Mouse (Mus musculus) liver, adult 2 months (tissue): ENCODE results near the gene Polr3h. TPM values are rescaled to one million over a fixed set of nuclear protein-coding genes. Genes with fewer than 3 reads are reported as not detected.

ENCODE experiments used
- DNase-seq: peaks from one replicate; pipeline ENCODE4 v3.0.0-alpha.2; 2011; ENCODE audit warnings: low read depth, low spot score; ENCODE audit errors: extremely low read depth
- H3K27ac ChIP-seq: fragments of 200-500 bp; replicated peaks from 2 replicates; pipeline ENCODE4 v1.5.1; 2012; ENCODE audit warnings: low read depth, mild to moderate bottlenecking, control low read depth, inconsistent platforms, low read length; ENCODE audit not compliant: insufficient read depth
- H3K27me3 ChIP-seq: fragments of 200-500 bp; 2 replicates; pipeline ENCODE4 v1.6.1; 2012; ENCODE audit warnings: mild to moderate bottlenecking, moderate library complexity, low read length, inconsistent platforms; ENCODE audit not compliant: control insufficient read depth, insufficient read depth
- H3K36me3 ChIP-seq: fragments of 200-500 bp; 2 replicates; pipeline ENCODE4 v1.6.1; 2012; ENCODE audit warnings: low read length, inconsistent platforms; ENCODE audit not compliant: control insufficient read depth, insufficient read depth
- H3K4me1 ChIP-seq: fragments of 200-500 bp; 2 replicates; pipeline ENCODE4 v1.6.1; 2011; ENCODE audit warnings: low read length; ENCODE audit not compliant: control insufficient read depth, insufficient read depth
- H3K4me3 ChIP-seq: fragments of 200-500 bp; 2 replicates; pipeline ENCODE4 v1.5.1; 2011; ENCODE audit warnings: low read depth, mild to moderate bottlenecking, control low read depth, low read length, moderate library complexity; ENCODE audit not compliant: insufficient read depth
- H3K79me2 ChIP-seq: fragments of 200-500 bp; 2 replicates; pipeline ENCODE4 v1.6.1; 2012; ENCODE audit warnings: inconsistent platforms, mild to moderate bottlenecking, low read length, moderate library complexity; ENCODE audit not compliant: control insufficient read depth, insufficient read depth
- H3K9ac ChIP-seq: fragments of 200-500 bp; 2 replicates; pipeline ENCODE4 v1.6.1; 2012; ENCODE audit warnings: low read depth, mild to moderate bottlenecking, control low read depth, inconsistent platforms, low read length
- CTCF ChIP-seq: fragments of 200-500 bp; IDR thresholded peaks from 2 replicates; pipeline ENCODE4 v1.5.1; 2011; ENCODE audit warnings: low read depth, low read length, control low read depth
- POLR2A ChIP-seq: fragments of 200-500 bp; IDR thresholded peaks from 2 replicates; pipeline ENCODE4 v1.6.1; 2011; ENCODE audit warnings: low read length, control low read depth; ENCODE audit not compliant: insufficient read depth; ENCODE audit errors: extremely low read depth
- WGBS: fragments of 180-500 bp; shearing (Covaris S2); methylation state at CpG from one replicate; pipeline ENCODE4 v1.1.7; 2018; 5-methylcytosine and 5-hydroxymethylcytosine counted together
- polyA plus RNA-seq: library from polyadenylated mRNA; depleted of rRNA; stranded (reverse); fragments of >200 nt; gene quantifications from 2 replicates; pipeline ENCODE4 v1.2.3, GENCODE M21; 2012
- total RNA-seq: library from RNA; depleted of rRNA; stranded (reverse); fragments of >200 nt; gene quantifications from 2 replicates; pipeline ENCODE4 v1.2.3, GENCODE M21; 2014

Gene Polr3h
- total and polyA plus RNA-seq, 2 experiments, result 6.4 to 8.3 TPM

DNA sequence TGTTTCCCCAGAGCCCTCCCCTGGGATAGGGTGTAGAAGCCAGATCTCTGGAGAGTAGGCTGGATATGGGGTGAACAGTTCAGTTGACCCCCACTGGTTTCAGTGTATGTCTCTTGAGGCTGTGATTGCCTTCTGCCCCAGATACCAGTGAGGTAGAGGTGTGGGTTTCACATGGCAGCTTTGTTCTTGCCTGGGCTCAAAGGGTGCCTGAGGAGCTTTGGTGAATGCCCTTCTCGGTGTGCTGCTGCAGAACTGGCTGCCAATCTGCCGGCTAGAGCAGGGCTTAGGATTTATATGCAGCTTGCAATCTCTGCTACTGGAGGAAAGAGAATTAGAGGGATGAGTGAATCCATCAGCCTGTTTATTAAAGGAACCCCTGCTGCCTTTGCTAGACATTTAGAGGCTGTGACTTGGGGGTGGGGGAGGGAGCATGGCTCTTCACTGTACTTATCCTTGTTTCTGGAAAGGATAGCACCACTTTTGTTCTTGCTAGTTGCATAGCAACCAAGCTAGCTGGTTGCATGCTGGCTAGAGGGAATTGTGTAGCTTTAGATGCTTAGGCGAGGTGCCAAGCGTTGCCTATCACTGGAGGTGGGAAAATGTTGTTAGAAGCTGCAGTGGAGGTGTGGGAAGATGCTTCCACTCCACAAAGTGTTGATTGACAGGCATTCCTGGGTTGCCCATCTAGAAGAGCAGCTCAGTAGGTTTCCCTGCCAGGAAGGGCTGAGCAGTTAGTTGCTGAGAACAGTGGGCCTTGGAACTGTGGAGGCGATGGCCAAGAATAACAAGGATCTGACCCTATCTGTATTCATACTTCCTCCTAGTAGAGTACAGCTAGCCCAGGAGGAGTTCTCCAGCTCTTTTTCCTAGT is 46.3 kb downstream of the Polr3h start:
- H3K36me3 ChIP-seq, result peaks cover 2% of the 10 kb centered on the region; the same call in 1 of the 2 replicates
- no peak for DNase-seq
- no peak overlapping the region for H3K4me3 ChIP-seq
- peaks cover 42% of the 10 kb centered on the region for H3K4me1 ChIP-seq
- 54% methylated on average over 5 of the region's 5 CpGs for WGBS
- H3K9ac ChIP-seq, result no peak overlapping the region
- H3K27me3 ChIP-seq, result no peaks in the 10 kb centered on the region
- no peak for TF ChIP-seq POLR2A
- no peak for TF ChIP-seq CTCF
- H3K27ac ChIP-seq, result peak overlapping the region; percentile 42; the same call in 1 of the 2 replicates
- peaks cover 70% of the 10 kb centered on the region for H3K79me2 ChIP-seq

DNA sequence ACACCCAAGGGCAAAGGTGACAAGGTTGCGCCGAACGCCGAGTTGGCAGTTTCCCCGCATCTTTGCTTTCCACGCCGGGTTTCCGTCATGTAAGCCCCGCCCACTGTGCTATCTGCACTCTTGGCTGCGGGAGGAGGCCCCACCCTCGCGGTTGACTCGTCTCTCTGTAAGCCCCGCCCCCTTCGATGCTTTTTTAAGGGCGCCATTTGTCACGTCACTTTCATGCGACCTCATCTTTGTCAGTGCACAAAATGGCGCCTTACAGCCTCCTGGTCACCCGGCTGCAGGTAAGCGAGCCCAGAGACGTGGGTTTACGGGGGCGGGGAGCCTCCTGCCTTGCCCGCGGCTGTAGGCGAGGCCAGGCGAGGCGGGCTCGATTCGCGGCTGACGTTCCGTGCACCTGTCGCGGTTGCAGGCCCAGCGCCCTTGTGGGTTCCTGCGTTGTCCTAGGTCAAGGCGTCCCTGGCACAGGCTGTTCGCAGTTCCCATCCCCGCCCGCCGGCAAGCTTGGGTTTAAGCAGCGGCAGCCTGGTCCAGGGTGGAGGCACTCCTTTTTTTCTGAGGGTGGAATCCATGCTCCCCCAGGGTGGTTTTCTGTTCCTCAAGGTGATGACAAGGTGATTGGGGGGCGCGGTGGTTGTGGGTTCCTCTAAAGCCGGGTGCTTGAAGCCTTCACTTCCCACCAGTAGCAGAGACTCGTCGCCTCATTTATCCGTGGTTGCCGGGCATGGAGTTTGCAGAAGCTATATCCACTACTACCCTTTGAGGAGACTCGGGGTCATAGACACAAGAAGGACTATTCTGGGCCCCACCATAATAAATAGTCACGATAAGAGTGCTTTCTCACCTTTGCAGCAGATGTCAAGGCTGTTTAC is 53.5 kb downstream of the Polr3h start, which contains the start of gene Aco2:
Aco2 (plus strand) TSS at position 48 of the 875 bp plus-strand sequence.
- peaks cover 50% of the 10 kb centered on the region for H3K79me2 ChIP-seq
- H3K27ac ChIP-seq, result peak within 1 kb of the TSS; percentile 94
- no peak for DNase-seq
- peak within 1 kb of the TSS; percentile 96 for H3K4me3 ChIP-seq
- peak within 1 kb of the TSS; percentile 97 for H3K9ac ChIP-seq
- WGBS, result under 1% methylated on average over 53 of the region's 53 CpGs
- peaks cover 24% of the 10 kb centered on the region for H3K36me3 ChIP-seq
- peaks cover 14% of the 10 kb centered on the region for H3K4me1 ChIP-seq
- H3K27me3 ChIP-seq, result no peaks in the 10 kb centered on the region
- TF ChIP-seq POLR2A (peak; percentile 82), CTCF (no peak)

- Histone ChIP-seq H3K4me3 (peak within 1 kb of the TSS; percentile 96), H3K36me3 (peaks cover 30% of the 10 kb centered on the region), H3K9ac (peak within 1 kb of the TSS; percentile 97), H3K79me2 (peaks cover 42% of the 10 kb centered on the region), H3K4me1 (peaks cover 13% of the 10 kb centered on the region), H3K27ac (peak within 1 kb of the TSS; percentile 94), H3K27me3 (no peaks in the 10 kb centered on the region)
- DNase-seq, result peak; percentile 98
- WGBS, result under 1% methylated on average over 30 of the region's 30 CpGs
- TF ChIP-seq POLR2A (no peak), CTCF (no peak)
Measured at GRCm38 (mm10) chr15:81871604-81872261, 54.3 kb downstream of the Polr3h start, which contains the start of gene Phf5a. Gene Phf5a, minus strand, starts transcription at chr15:81871911.

- Histone ChIP-seq H3K27ac (no peak overlapping the region), H3K4me3 (no peak overlapping the region), H3K4me1 (peaks cover 6% of the 10 kb centered on the region), H3K27me3 (no peaks in the 10 kb centered on the region), H3K36me3 (peaks cover 47% of the 10 kb centered on the region), H3K9ac (no peak overlapping the region), H3K79me2 (peaks cover 35% of the 10 kb centered on the region)
- TF ChIP-seq POLR2A (no peak), CTCF (no peak)
- DNase-seq, result no peak
- WGBS, result 96% methylated on average over 5 of the region's 5 CpGs
Measured at GRCm38 (mm10) chr15:81869985-81870384, 56.1 kb downstream of the Polr3h start.

GRCm38 (mm10) chr15:81864238-81864637 is 61.8 kb downstream of the Polr3h start:
- H3K4me1 ChIP-seq, result no peaks in the 10 kb centered on the region
- H3K9ac ChIP-seq, result no peak overlapping the region
- H3K27me3 ChIP-seq, result no peaks in the 10 kb centered on the region
- H3K79me2 ChIP-seq, result peaks cover 2% of the 10 kb centered on the region; the same call in 1 of the 2 replicates
- H3K36me3 ChIP-seq, result peaks cover 40% of the 10 kb centered on the region
- TF ChIP-seq POLR2A, result no peak
- TF ChIP-seq CTCF, result no peak
- WGBS, result 97% methylated on average over 7 of the region's 7 CpGs
- no peak overlapping the region for H3K27ac ChIP-seq
- H3K4me3 ChIP-seq, result no peak overlapping the region
- DNase-seq, result no peak
